Comparison of ENCODE assay signal across 11 mouse cellular contexts in genomic region chr1:118367970-118368369, GRCm38 (mm10). TPM values are rescaled to one million over a fixed set of nuclear protein-coding genes. Genes with fewer than 3 reads are reported as not detected.
DNase-seq lines count a peak whose midpoint lies in the region; ATAC-seq and TF ChIP-seq lines count a peak whose summit lies in the region.
"Had no signal": no experiment of that assay in that cellular context is flagged by ENCODE, and none has a peak within 500 bp of the region (broad histone marks: within the 10 kb centered on the region; RNA-seq: fewer than 3 reads in every experiment).

No protein-coding gene starts in this region.

- H3K9me3 ChIP-seq in G1E (replicated peaks), result no peaks in the 10 kb centered on the region
- H3K9me3 ChIP-seq in hindbrain, embryonic 10.5 days, result no peaks in the 10 kb centered on the region
- H3K9me3 ChIP-seq: embryonic facial prominence, embryonic 13.5 days; heart, embryonic 15.5 days; megakaryocyte, embryonic 14.5 days had no signal

- H3K4me1 ChIP-seq in G1E (ENCODE audit: insufficient read depth, low read depth, low read length), result peaks cover 5% of the 10 kb centered on the region; the same call in 1 of the 2 replicates
- H3K4me1 ChIP-seq in hindbrain, embryonic 10.5 days (replicated peaks), result no peaks in the 10 kb centered on the region
- H3K4me1 ChIP-seq: embryonic facial prominence, embryonic 13.5 days had no signal

- no peaks in the 10 kb centered on the region for H3K36me3 ChIP-seq in G1E (replicated peaks)
- no peaks in the 10 kb centered on the region for H3K36me3 ChIP-seq in hindbrain, embryonic 10.5 days
- H3K36me3 ChIP-seq: embryonic facial prominence, embryonic 13.5 days; heart, embryonic 15.5 days had no signal

- 89% methylated on average over 1 of the region's 1 CpGs for WGBS in hindbrain, embryonic 10.5 days

- H3K4me3 ChIP-seq in G1E (ENCODE audit: low read depth, low read length), result no peak overlapping the region
- H3K4me3 ChIP-seq in hindbrain, embryonic 10.5 days, result no peak overlapping the region
- H3K4me3 ChIP-seq: embryonic facial prominence, embryonic 13.5 days; heart, embryonic 15.5 days; megakaryocyte, embryonic 14.5 days had no signal

- peak; percentile 36; the same call in 1 of the 2 replicates for ATAC-seq in G1E (ENCODE audit: extremely low read depth, insufficient number of reproducible peaks, low FRiP score, poor library complexity, severe bottlenecking)

- H3K27me3 ChIP-seq in G1E (ENCODE audit: insufficient read depth, low read length), result peaks cover 8% of the 10 kb centered on the region; the same call in 1 of the 2 replicates
- H3K27me3 ChIP-seq in hindbrain, embryonic 10.5 days (ENCODE audit: insufficient read depth, poor library complexity, severe bottlenecking), result no peaks in the 10 kb centered on the region
- H3K27me3 ChIP-seq: embryonic facial prominence, embryonic 13.5 days; heart, embryonic 15.5 days; megakaryocyte, embryonic 14.5 days had no signal

- peak; percentile 33 for DNase-seq in heart, adult 11 months
- DNase-seq in heart, adult 18-20 months, result no peak
- peak; percentile 56 for DNase-seq in 3134 (ENCODE audit: extremely low read depth, insufficient read length, low spot score)
- DNase-seq in G1E (ENCODE audit: low spot score), result no peak
- peak; percentile 14 for DNase-seq in kidney, postnatal 10 days
- DNase-seq in left cerebral cortex, postnatal 36 days (ENCODE audit: low spot score in 2 of 2), result no peak
- DNase-seq in left cerebral cortex, postnatal 14 days (ENCODE audit: low spot score in 2 of 2), result no peak
- no peak for DNase-seq in hindbrain, embryonic 10.5 days (ENCODE audit: low spot score)

- TF ChIP-seq CTCF in G1E (IDR thresholded peaks at IDR 0.05; ENCODE audit: low read depth, low read length), result no peak

- intact Hi-C loops in left cerebral cortex, postnatal 36 days (cut with DNase I), result no loop called here
- intact Hi-C loops in left cerebral cortex, postnatal 14 days (cut with DNase I), result no loop called here

- no peak overlapping the region for H3K27ac ChIP-seq in hindbrain, embryonic 10.5 days
- H3K27ac ChIP-seq: embryonic facial prominence, embryonic 13.5 days; heart, embryonic 15.5 days had no signal

RNA-seq across cellular contexts. Expression of gene Clasp1, which starts 20.9 kb away (rescaled TPM):
- 100 to 1,000 TPM; 398 to 415 TPM for total RNA-seq in heart, adult 18-20 months (2021)
- 84.6 and 86.9 TPM in 2 replicates for total RNA-seq in G1E (2014; fragmentation: Nextera tagmentation)
- total RNA-seq in G1E (2017), result 45.9 and 51.2 TPM in 2 replicates
- polyA plus RNA-seq in G1E (2012), result 37.9 and 39.6 TPM in 2 replicates
- total RNA-seq in left cerebral cortex, postnatal 36 days (2021), result 100 to 1,000 TPM; 104 to 125 TPM
- 100 to 1,000 TPM; 119 to 135 TPM for total RNA-seq in left cerebral cortex, postnatal 14 days (2021)
- polyA plus RNA-seq in hindbrain, embryonic 10.5 days (2016; fragmentation: Nextera tagmentation; extraction: Ambion mirVana), result 95.3 and 97.6 TPM in 2 replicates

RNA-seq across cellular contexts. Expression of gene Nifk, which starts 46.3 kb away (rescaled TPM):
- total RNA-seq in heart, adult 18-20 months (2021), result 10 to 100 TPM; 15.1 to 16.9 TPM
- 183 and 246 TPM in 2 replicates for total RNA-seq in G1E (2014; fragmentation: Nextera tagmentation)
- total RNA-seq in G1E (2017), result 186 and 206 TPM in 2 replicates
- 13.0 and 54.6 TPM in 2 replicates for polyA plus RNA-seq in G1E (2012)
- 10 to 100 TPM; 19.5 to 19.6 TPM for total RNA-seq in left cerebral cortex, postnatal 36 days (2021)
- total RNA-seq in left cerebral cortex, postnatal 14 days (2021), result 10 to 100 TPM; 22.6 to 25.2 TPM
- 83.1 and 95.5 TPM in 2 replicates for polyA plus RNA-seq in hindbrain, embryonic 10.5 days (2016; fragmentation: Nextera tagmentation; extraction: Ambion mirVana)

RNA-seq across cellular contexts. Expression of gene Tsn, which starts 56.4 kb away (rescaled TPM):
- total RNA-seq in heart, adult 18-20 months (2021), result 10 to 100 TPM; 70.0 to 79.9 TPM
- total RNA-seq in G1E (2014; fragmentation: Nextera tagmentation), result 117 and 184 TPM in 2 replicates
- 143 and 188 TPM in 2 replicates for total RNA-seq in G1E (2017)
- polyA plus RNA-seq in G1E (2012), result 10.0 and 22.1 TPM in 2 replicates
- total RNA-seq in left cerebral cortex, postnatal 36 days (2021), result 100 to 1,000 TPM; 100 to 105 TPM
- 100 to 1,000 TPM; 101 TPM for total RNA-seq in left cerebral cortex, postnatal 14 days (2021)
- 368 and 376 TPM in 2 replicates for polyA plus RNA-seq in hindbrain, embryonic 10.5 days (2016; fragmentation: Nextera tagmentation; extraction: Ambion mirVana)

Comparison
In these comparisons a context has a peak if more than half of its experiments do, and no peak if none do; other contexts are left out.
1. DNase-seq: peak in heart, adult 11 months (single experiment), 3134 (single experiment) and kidney, postnatal 10 days (single experiment); none in heart, adult 18-20 months (0 of 2), G1E (single experiment), left cerebral cortex, postnatal 36 days (0 of 2), left cerebral cortex, postnatal 14 days (0 of 2) and hindbrain, embryonic 10.5 days (single experiment).
2. RNA of gene Nifk, which starts 46.3 kb away (total RNA-seq): 183 to 246 TPM in G1E; 22.6 to 25.2 TPM in left cerebral cortex, postnatal 14 days, 19.5 to 19.6 TPM in left cerebral cortex, postnatal 36 days and 15.1 to 16.9 TPM in heart, adult 18-20 months; every median in the first group is over 4 times any median in the second.